Mouse (Mus musculus): Measurements from ENCODE around the gene Gm3488. TPM values are rescaled to one million over a fixed set of nuclear protein-coding genes. Genes with fewer than 3 reads are reported as not detected.
"Not testable (repeated sequence)": the region's sequence is repeated elsewhere in the genome, so short reads cannot be mapped to it uniquely, and the experiment has no call there.

Gm3488 gene
- 14.8 and 15.0 TPM in 2 replicates for polyA plus RNA-seq (2015; fragmentation: Nextera tagmentation; extraction: Ambion mirVana)

GRCm38 (mm10) chr14:5501374-5501773 is at the start of gene Gm3488:
Gene Gm3488, plus strand, starts transcription at chr14:5501674.
- not testable (repeated sequence) for H3K9ac ChIP-seq; H3K27me3 ChIP-seq (replicated peaks); H3K4me3 ChIP-seq; ATAC-seq (replicated peaks); H3K27ac ChIP-seq; H3K4me2 ChIP-seq; H3K9me3 ChIP-seq; H3K36me3 ChIP-seq (replicated peaks); H3K4me1 ChIP-seq
- no CpG with 5 or more reads among the region's 35 CpGs for WGBS

GRCm38 (mm10) chr14:5455367-5455766 is 46.1 kb upstream of the Gm3488 start, which contains the start of gene Gm3194:
Gene Gm3194, minus strand, starts transcription at chr14:5455467.
- H3K9me3 ChIP-seq; H3K4me3 ChIP-seq; H3K36me3 ChIP-seq (replicated peaks); H3K27me3 ChIP-seq (replicated peaks); ATAC-seq (replicated peaks); H3K27ac ChIP-seq; H3K9ac ChIP-seq; H3K4me2 ChIP-seq; H3K4me1 ChIP-seq: not testable (repeated sequence)
- no CpG with 5 or more reads among the region's 3 CpGs for WGBS

GRCm38 (mm10) chr14:5460469-5460868 is 41.0 kb upstream of the Gm3488 start:
- no CpG with 5 or more reads among the region's 19 CpGs for WGBS
- H3K27me3 ChIP-seq (replicated peaks); H3K4me1 ChIP-seq; H3K9me3 ChIP-seq; H3K36me3 ChIP-seq (replicated peaks); H3K27ac ChIP-seq; H3K9ac ChIP-seq; H3K4me3 ChIP-seq; H3K4me2 ChIP-seq: not testable (repeated sequence)
- ATAC-seq (replicated peaks), result peak; percentile 85

GRCm38 (mm10) chr14:5477730-5478129 is 23.7 kb upstream of the Gm3488 start, which contains the start of gene Gm8246:
Gene Gm8246, minus strand, starts transcription at chr14:5477830.
- H3K4me2 ChIP-seq; H3K9ac ChIP-seq; H3K9me3 ChIP-seq; H3K36me3 ChIP-seq (replicated peaks); ATAC-seq (replicated peaks); H3K4me1 ChIP-seq; H3K27ac ChIP-seq; H3K27me3 ChIP-seq (replicated peaks); H3K4me3 ChIP-seq: not testable (repeated sequence)
- no CpG with 5 or more reads among the region's 3 CpGs for WGBS

GRCm38 (mm10) chr14:5483907-5484306 is 17.6 kb upstream of the Gm3488 start, which contains the start of gene Gm3187:
Gene Gm3187, plus strand, starts transcription at chr14:5484207.
- WGBS, result 92% methylated on average over 4 of the region's 5 CpGs
- H3K4me1 ChIP-seq; H3K4me2 ChIP-seq; H3K27me3 ChIP-seq (replicated peaks); H3K36me3 ChIP-seq (replicated peaks); H3K9ac ChIP-seq; H3K9me3 ChIP-seq; ATAC-seq (replicated peaks); H3K27ac ChIP-seq; H3K4me3 ChIP-seq: not testable (repeated sequence)

- WGBS, result no CpG with 5 or more reads among the region's 2 CpGs
- H3K27me3 ChIP-seq (replicated peaks); ATAC-seq (replicated peaks); H3K9me3 ChIP-seq; H3K4me2 ChIP-seq; H3K36me3 ChIP-seq (replicated peaks); H3K4me3 ChIP-seq; H3K4me1 ChIP-seq; H3K27ac ChIP-seq; H3K9ac ChIP-seq: not testable (repeated sequence)
Observed at GRCm38 (mm10) chr14:5538196-5538595, 36.7 kb downstream of the Gm3488 start, which contains the start of gene Gm3532. Gene Gm3532, plus strand, starts transcription at chr14:5538496.

Other genes starting within 250 kb of the Gm3488 start
- 0.19 TPM in 1 of 2 replicates, not detected in the other for gene Gm3526, start 241.1 kb upstream of the Gm3488 start, polyA plus RNA-seq (2015; fragmentation: Nextera tagmentation; extraction: Ambion mirVana)
- not detected in 2 replicates for gene Gm3542, start 166.7 kb upstream of the Gm3488 start, polyA plus RNA-seq (2015; fragmentation: Nextera tagmentation; extraction: Ambion mirVana)
- gene Gm3500, start 112.6 kb upstream of the Gm3488 start, polyA plus RNA-seq (2015; fragmentation: Nextera tagmentation; extraction: Ambion mirVana), result 0.86 and 2.0 TPM in 2 replicates
- 2.5 and 2.8 TPM in 2 replicates for gene Gm3194, start 46.2 kb upstream of the Gm3488 start, polyA plus RNA-seq (2015; fragmentation: Nextera tagmentation; extraction: Ambion mirVana)
- not detected in 2 replicates for gene Gm8246, start 23.8 kb upstream of the Gm3488 start, polyA plus RNA-seq (2015; fragmentation: Nextera tagmentation; extraction: Ambion mirVana)
- gene Gm3187, start 17.5 kb upstream of the Gm3488 start, polyA plus RNA-seq (2015; fragmentation: Nextera tagmentation; extraction: Ambion mirVana), result 0.13 and 0.23 TPM in 2 replicates
- gene Gm3532, start 36.8 kb downstream of the Gm3488 start, polyA plus RNA-seq (2015; fragmentation: Nextera tagmentation; extraction: Ambion mirVana), result 0.15 TPM in 1 of 2 replicates, not detected in the other
- not detected in 2 replicates for gene Gm8265, start 131.4 kb downstream of the Gm3488 start, polyA plus RNA-seq (2015; fragmentation: Nextera tagmentation; extraction: Ambion mirVana)
- not detected in 2 replicates for gene Gm9603, start 185.8 kb downstream of the Gm3488 start, polyA plus RNA-seq (2015; fragmentation: Nextera tagmentation; extraction: Ambion mirVana)
- gene Gm3373, start 239.9 kb downstream of the Gm3488 start, polyA plus RNA-seq (2015; fragmentation: Nextera tagmentation; extraction: Ambion mirVana), result 1.7 TPM in 1 of 2 replicates, not detected in the other